Mouse (Mus musculus) ES-E14 (cell line): Measurements from ENCODE around the gene Sh3rf1. TPM values are rescaled to one million over a fixed set of nuclear protein-coding genes. Genes with fewer than 3 reads are reported as not detected.

Experiments
- DNase-seq: peaks from one replicate; pipeline ENCODE4 v3.0.0-alpha.2; 2013; ENCODE audit warnings: low read depth, low spot score
- H3K27ac ChIP-seq: 2 replicates; pipeline ENCODE4 v1.5.1; 2012; ENCODE audit warnings: low read depth, mild to moderate bottlenecking, low read length, moderate library complexity, mixed read lengths; ENCODE audit not compliant: poor library complexity, insufficient read depth, severe bottlenecking
- H3K36me3 ChIP-seq: 2 replicates; pipeline ENCODE4 v1.6.1; 2012; ENCODE audit warnings: mild to moderate bottlenecking, low read length, moderate library complexity, mixed read lengths; ENCODE audit not compliant: control insufficient read depth, poor library complexity, insufficient read depth, severe bottlenecking
- H3K4me1 ChIP-seq, 2 experiments: fragments of 150-350 bp in 1 of 2; sonication (generic) in 1 of 2; 2 replicates each; pipeline ENCODE4 v1.6.1; 2012; ENCODE audit warnings: low read length in 2 of 2, mild to moderate bottlenecking in 1 of 2, mixed read lengths in 1 of 2; ENCODE audit not compliant: control insufficient read depth in 2 of 2, insufficient read depth in 2 of 2, poor library complexity in 1 of 2
- H3K4me3 ChIP-seq, 2 experiments: fragments of 150-350 bp in 1 of 2; sonication (generic) in 1 of 2; 2 replicates each; pipeline ENCODE4 v1.5.1; 2012; ENCODE audit warnings: low read length in 2 of 2, low read depth in 1 of 2, mild to moderate bottlenecking in 1 of 2, mixed read lengths in 1 of 2; ENCODE audit not compliant: insufficient read depth in 1 of 2, poor library complexity in 1 of 2, severe bottlenecking in 1 of 2
- H3K9ac ChIP-seq: 2 replicates; pipeline ENCODE4 v1.6.1; 2012; ENCODE audit warnings: low read depth, mild to moderate bottlenecking, low read length, mixed read lengths; ENCODE audit not compliant: poor library complexity, insufficient read depth, severe bottlenecking
- H3K9me3 ChIP-seq: fragments of 150-350 bp; sonication (generic); 2 replicates; pipeline ENCODE4 v1.6.1; 2012; ENCODE audit warnings: low read depth, mild to moderate bottlenecking, low read length; ENCODE audit not compliant: control insufficient read depth, insufficient read depth
- CHD2 ChIP-seq: IDR thresholded peaks from 2 replicates; pipeline ENCODE4 v1.6.1; 2014; ENCODE audit warnings: mild to moderate bottlenecking, low read depth, low read length, inconsistent platforms
- HCFC1 ChIP-seq: IDR thresholded peaks from 2 replicates; pipeline ENCODE4 v1.6.1; 2012; ENCODE audit warnings: low read length, inconsistent platforms, borderline replicate concordance; ENCODE audit not compliant: insufficient read depth
- MAFK ChIP-seq: IDR thresholded peaks from 2 replicates; pipeline ENCODE4 v1.6.1; 2014; ENCODE audit warnings: mild to moderate bottlenecking, low read depth, low read length, inconsistent platforms; ENCODE audit not compliant: insufficient read depth
- ZC3H11A ChIP-seq: IDR thresholded peaks from 2 replicates; pipeline ENCODE4 v1.6.1; 2012; ENCODE audit warnings: low read depth, mild to moderate bottlenecking, inconsistent platforms, low read length, borderline replicate concordance
- ZNF384 ChIP-seq: IDR thresholded peaks from 2 replicates; pipeline ENCODE4 v1.6.1; 2012; ENCODE audit warnings: low read depth, low read length, inconsistent platforms
- in situ Hi-C, 2 experiments: fragments of 600-800 bp; cut with MboI; formaldehyde crosslinking; loops; one replicate each; pipeline ENCODE4 v1.15.1; 2025; ENCODE audit warnings: low sequenced_read_pairs in 2 of 2, inconsistent platforms in 1 of 2; ENCODE audit not compliant: unreplicated experiment in 2 of 2
- total RNA-seq: library from RNA; depleted of rRNA; stranded (reverse); fragments of 300-350 nt; gene quantifications from 2 replicates; pipeline ENCODE4 v1.2.3, GENCODE M21; 2012

Sh3rf1 gene
- total RNA-seq, 1 experiment: 6.0 TPM

GRCm38 (mm10) chr8:61427916-61428681, 204.4 kb downstream of the Sh3rf1 start:
- H3K4me1 ChIP-seq: peaks cover 3 to 4% of the 10 kb centered on the region in 2 experiments; a peak in 2 of 4 replicates
- no peak for DNase-seq
- H3K4me3 ChIP-seq: no peak overlapping the region
- H3K9me3 ChIP-seq: no peaks in the 10 kb centered on the region
- no peak overlapping the region for H3K27ac ChIP-seq
- H3K36me3 ChIP-seq: no peaks in the 10 kb centered on the region
- no peak overlapping the region for H3K9ac ChIP-seq
- in situ Hi-C loops: no loop called here
- no peak for TF ChIP-seq MAFK
- TF ChIP-seq HCFC1: no peak
- no peak for TF ChIP-seq CHD2
- TF ChIP-seq ZNF384: no peak
- TF ChIP-seq ZC3H11A: no peak

- TF ChIP-seq HCFC1: no peak
- no peak for TF ChIP-seq CHD2
- TF ChIP-seq ZC3H11A: no peak
- TF ChIP-seq MAFK: no peak
- no peak for TF ChIP-seq ZNF384
- Histone ChIP-seq H3K9me3 (no peaks in the 10 kb centered on the region), H3K36me3 (no peaks in the 10 kb centered on the region), H3K4me3 (no peak overlapping the region), H3K27ac (no peak overlapping the region), H3K4me1 (peaks cover 3 to 4% of the 10 kb centered on the region in 2 experiments; a peak in 2 of 4 replicates), H3K9ac (no peak overlapping the region)
- DNase-seq: no peak
- in situ Hi-C loops: no loop called here
These were observed 205.3 kb downstream of the Sh3rf1 start for GRCm38 (mm10) chr8:61428821-61429482.

- H3K4me1 ChIP-seq: peaks cover 2 to 3% of the 10 kb centered on the region in 2 experiments; a peak in 2 of 4 replicates
- H3K9me3 ChIP-seq: no peaks in the 10 kb centered on the region
- H3K4me3 ChIP-seq: no peak overlapping the region
- in situ Hi-C loops: no loop called here
- TF ChIP-seq ZNF384: no peak
- no peak for TF ChIP-seq MAFK
- TF ChIP-seq CHD2: no peak
- no peak for TF ChIP-seq HCFC1
- TF ChIP-seq ZC3H11A: no peak
- DNase-seq: no peak
- H3K36me3 ChIP-seq: no peaks in the 10 kb centered on the region
- H3K27ac ChIP-seq: no peak overlapping the region
- H3K9ac ChIP-seq: no peak overlapping the region
These were observed 211.8 kb downstream of the Sh3rf1 start for GRCm38 (mm10) chr8:61435481-61435880.

GRCm38 (mm10) chr8:61436147-61436546, 212.5 kb downstream of the Sh3rf1 start:
- peaks cover 2 to 3% of the 10 kb centered on the region in 2 experiments; a peak in 2 of 4 replicates for H3K4me1 ChIP-seq
- no peak overlapping the region for H3K4me3 ChIP-seq
- H3K9ac ChIP-seq: no peak overlapping the region
- H3K36me3 ChIP-seq: no peaks in the 10 kb centered on the region
- no peak for DNase-seq
- TF ChIP-seq CHD2 (no peak), ZNF384 (no peak), MAFK (no peak), HCFC1 (no peak), ZC3H11A (no peak)
- H3K27ac ChIP-seq: no peak overlapping the region
- in situ Hi-C loops: no loop called here
- 0 out of 2 replicates have a peak, but pooled peaks cover 2% of the 10 kb centered on the region for H3K9me3 ChIP-seq
